Mouse (Mus musculus): Measurements from ENCODE around the gene Sgip1.

- TF ChIP-seq POLR2A (IDR thresholded peaks at IDR 0.05; ENCODE audit: insufficient read depth, low read depth, low read length) = no peak
- TF ChIP-seq CTCF (IDR thresholded peaks at IDR 0.05; ENCODE audit: insufficient read depth, low read depth, low read length) = no peak
Measured at GRCm38 (mm10) chr4:102854928-102855892, 114.1 kb downstream of the Sgip1 start.
